Mouse (Mus musculus): ENCODE results near the gene Cx3cr1. TPM values are rescaled to one million over a fixed set of nuclear protein-coding genes. Genes with fewer than 3 reads are reported as not detected.
"Not testable (repeated sequence)": the region's sequence is repeated elsewhere in the genome, so short reads cannot be mapped to it uniquely, and the experiment has no call there.

Cx3cr1 gene
- polyA plus RNA-seq, 1 experiment, result 0.04 TPM

DNA sequence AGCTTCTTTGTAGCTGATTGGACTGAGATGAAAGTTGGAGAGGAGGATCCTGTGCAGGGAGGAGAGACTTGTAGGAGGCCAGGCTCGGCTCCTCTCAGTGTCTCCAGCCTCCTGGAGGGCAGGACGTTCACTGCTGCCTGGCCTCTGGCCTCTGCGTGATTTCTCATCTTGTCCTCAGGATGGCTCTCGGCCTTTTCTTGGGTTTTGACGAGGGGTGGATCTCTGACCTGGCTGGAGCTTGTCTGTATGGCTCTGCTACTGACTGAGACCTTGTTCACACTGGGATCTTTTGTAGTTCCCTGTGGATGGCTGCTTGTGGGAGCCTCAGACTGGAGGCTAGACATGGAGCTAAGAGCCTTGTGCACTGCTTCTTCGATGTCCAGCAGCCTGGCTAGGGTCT lies 54.9 kb downstream of the Cx3cr1 start:
- Histone ChIP-seq H3K4me3 (ENCODE audit: insufficient read depth, poor library complexity, severe bottlenecking) (no peak overlapping the region), H3K79me2 (ENCODE audit: control insufficient read depth, insufficient read depth) (no peaks in the 10 kb centered on the region), H3K27me3 (ENCODE audit: control insufficient read depth, insufficient read depth, insufficient read length) (no peaks in the 10 kb centered on the region), H3K79me3 (ENCODE audit: low read depth) (no peaks in the 10 kb centered on the region), H3ac (ENCODE audit: control insufficient read depth, insufficient read length, low read depth) (no peak overlapping the region), H3K36me3 (ENCODE audit: control insufficient read depth, insufficient read depth) (no peaks in the 10 kb centered on the region)
- TF ChIP-seq CEBPB (IDR thresholded peaks at IDR 0.05; ENCODE audit: low read depth) (no peak), MAX (IDR thresholded peaks at IDR 0.05) (no peak), MYOG (IDR thresholded peaks at IDR 0.05; ENCODE audit: control insufficient read depth, extremely low read depth, insufficient read length) (no peak), FOSL1 (IDR thresholded peaks at IDR 0.05; ENCODE audit: insufficient read depth, low read length, poor library complexity, severe bottlenecking) (no peak), CTCF (IDR thresholded peaks at IDR 0.05; ENCODE audit: control insufficient read depth, insufficient read depth, insufficient read length) (no peak), USF1 (IDR thresholded peaks at IDR 0.05; ENCODE audit: low read depth) (no peak), MYOD1 (IDR thresholded peaks at IDR 0.05; ENCODE audit: control insufficient read depth, insufficient read length, low read depth) (no peak)

DNA sequence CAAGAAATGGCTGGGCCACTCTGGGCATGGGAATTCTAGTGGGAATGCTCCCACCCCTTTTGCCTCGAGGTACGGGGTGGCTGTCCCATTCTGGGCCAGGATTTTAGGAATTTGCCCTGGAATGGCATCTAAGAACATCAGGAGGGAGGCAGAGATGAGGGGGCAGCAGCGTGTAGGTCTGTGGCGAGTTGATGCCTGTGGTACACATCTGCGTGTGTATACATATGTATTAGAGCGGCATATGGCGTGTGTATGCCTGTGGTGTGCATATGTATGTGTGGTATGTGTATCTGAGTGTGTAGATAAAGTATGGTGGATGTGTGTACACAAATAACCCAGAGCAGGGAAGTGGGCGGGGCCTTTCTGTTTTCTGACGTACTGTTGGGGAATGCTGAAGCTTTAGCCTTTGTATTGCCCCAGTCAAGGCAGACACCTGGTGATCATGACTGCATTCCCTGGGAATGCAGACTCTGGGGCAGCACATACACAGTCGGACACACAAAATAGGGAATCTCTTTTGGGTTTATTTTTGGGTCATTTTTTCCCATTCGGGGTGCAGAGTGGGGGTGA lies 56.3 kb downstream of the Cx3cr1 start:
- Histone ChIP-seq H3ac (ENCODE audit: control insufficient read depth, insufficient read length, low read depth) (no peak overlapping the region), H3K27me3 (ENCODE audit: control insufficient read depth, insufficient read depth, insufficient read length) (no peaks in the 10 kb centered on the region), H3K79me3 (ENCODE audit: low read depth) (no peaks in the 10 kb centered on the region), H3K79me2 (ENCODE audit: control insufficient read depth, insufficient read depth) (no peaks in the 10 kb centered on the region), H3K4me3 (ENCODE audit: insufficient read depth, poor library complexity, severe bottlenecking) (no peak overlapping the region), H3K36me3 (ENCODE audit: control insufficient read depth, insufficient read depth) (no peaks in the 10 kb centered on the region)
- no peak for TF ChIP-seq MYOD1 (IDR thresholded peaks at IDR 0.05; ENCODE audit: control insufficient read depth, insufficient read length, low read depth)
- TF ChIP-seq USF1 (IDR thresholded peaks at IDR 0.05; ENCODE audit: low read depth), result no peak
- TF ChIP-seq MYOG (IDR thresholded peaks at IDR 0.05; ENCODE audit: control insufficient read depth, extremely low read depth, insufficient read length), result no peak
- TF ChIP-seq CEBPB (IDR thresholded peaks at IDR 0.05; ENCODE audit: low read depth), result no peak
- TF ChIP-seq FOSL1 (IDR thresholded peaks at IDR 0.05; ENCODE audit: insufficient read depth, low read length, poor library complexity, severe bottlenecking), result no peak
- no peak for TF ChIP-seq CTCF (IDR thresholded peaks at IDR 0.05; ENCODE audit: control insufficient read depth, insufficient read depth, insufficient read length)
- TF ChIP-seq MAX (IDR thresholded peaks at IDR 0.05), result no peak

GRCm38 (mm10) chr9:120012781-120013180 lies 56.9 kb downstream of the Cx3cr1 start:
- Histone ChIP-seq H3K4me3 (ENCODE audit: insufficient read depth, poor library complexity, severe bottlenecking) (no peak overlapping the region), H3K36me3 (ENCODE audit: control insufficient read depth, insufficient read depth) (no peaks in the 10 kb centered on the region), H3K79me3 (ENCODE audit: low read depth) (no peaks in the 10 kb centered on the region), H3K27me3 (ENCODE audit: control insufficient read depth, insufficient read depth, insufficient read length) (no peaks in the 10 kb centered on the region), H3K79me2 (ENCODE audit: control insufficient read depth, insufficient read depth) (no peaks in the 10 kb centered on the region), H3ac (ENCODE audit: control insufficient read depth, insufficient read length, low read depth) (no peak overlapping the region)
- no peak for TF ChIP-seq USF1 (IDR thresholded peaks at IDR 0.05; ENCODE audit: low read depth)

- not testable (repeated sequence) for H3K36me3 ChIP-seq (ENCODE audit: control insufficient read depth, insufficient read depth)
These were observed 57.5 kb downstream of the Cx3cr1 start for GRCm38 (mm10) chr9:120012161-120012560.

GRCm38 (mm10) chr9:120011533-120011932 lies 58.1 kb downstream of the Cx3cr1 start:
- Histone ChIP-seq H3K27me3 (ENCODE audit: control insufficient read depth, insufficient read depth, insufficient read length) (no peaks in the 10 kb centered on the region), H3K79me2 (ENCODE audit: control insufficient read depth, insufficient read depth) (no peaks in the 10 kb centered on the region), H3K79me3 (ENCODE audit: low read depth) (no peaks in the 10 kb centered on the region), H3K4me3 (ENCODE audit: insufficient read depth, poor library complexity, severe bottlenecking) (no peak overlapping the region), H3ac (ENCODE audit: control insufficient read depth, insufficient read length, low read depth) (no peak overlapping the region), H3K36me3 (ENCODE audit: control insufficient read depth, insufficient read depth) (no peaks in the 10 kb centered on the region)
- peak; percentile 89 for TF ChIP-seq USF1 (IDR thresholded peaks at IDR 0.05; ENCODE audit: low read depth)
- no peak for TF ChIP-seq FOSL1 (IDR thresholded peaks at IDR 0.05; ENCODE audit: insufficient read depth, low read length, poor library complexity, severe bottlenecking)
- TF ChIP-seq MAX (IDR thresholded peaks at IDR 0.05), result peak; percentile 69

More at GRCm38 (mm10) chr9:120012161-120012560, 57.5 kb downstream of the Cx3cr1 start:
- H3K27me3 ChIP-seq (ENCODE audit: control insufficient read depth, insufficient read depth, insufficient read length); H3ac ChIP-seq (ENCODE audit: control insufficient read depth, insufficient read length, low read depth); H3K79me3 ChIP-seq (ENCODE audit: low read depth); H3K79me2 ChIP-seq (ENCODE audit: control insufficient read depth, insufficient read depth); H3K4me3 ChIP-seq (ENCODE audit: insufficient read depth, poor library complexity, severe bottlenecking): not testable (repeated sequence)

DNA sequence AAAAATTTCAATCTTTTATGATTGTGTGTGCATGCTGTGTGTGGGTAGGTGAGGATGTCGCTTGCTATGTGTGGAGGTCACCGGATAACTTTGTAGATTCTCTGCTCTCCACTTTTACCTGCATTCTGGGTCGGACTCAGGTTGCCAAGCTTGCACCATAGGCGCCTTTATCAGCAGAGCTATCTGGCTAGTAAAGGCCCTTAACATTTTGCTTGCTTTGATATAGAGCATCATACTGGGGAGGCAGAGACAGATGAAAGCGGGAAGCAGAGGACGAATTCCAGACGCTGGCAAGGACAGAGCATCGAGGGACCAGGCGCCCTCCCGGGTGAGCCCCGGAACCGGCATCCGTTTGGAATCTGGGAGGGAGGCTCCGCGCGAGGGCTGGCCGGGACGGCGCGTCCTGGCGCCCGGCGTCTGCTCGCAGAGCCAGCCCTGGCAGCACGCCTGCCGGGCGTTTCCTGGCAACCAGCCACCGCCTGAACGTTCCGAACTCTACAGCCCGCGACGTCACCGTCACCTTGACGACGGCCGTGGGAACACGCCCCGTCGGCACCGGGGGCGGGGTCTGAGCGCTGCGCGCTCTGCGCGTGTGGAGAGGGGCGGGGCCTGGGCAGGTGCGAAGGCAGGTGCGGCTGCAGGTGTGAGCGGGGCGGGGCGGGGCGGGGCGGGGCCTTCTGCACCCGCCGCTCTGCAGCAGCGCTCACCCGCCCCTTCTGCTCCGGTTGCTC lies 58.7 kb downstream of the Cx3cr1 start:
- H3K36me3 ChIP-seq (ENCODE audit: control insufficient read depth, insufficient read depth), result no peaks in the 10 kb centered on the region
- TF ChIP-seq USF1 (IDR thresholded peaks at IDR 0.05; ENCODE audit: low read depth), result no peak
- no peak for TF ChIP-seq CTCF (IDR thresholded peaks at IDR 0.05; ENCODE audit: control insufficient read depth, insufficient read depth, insufficient read length)
- TF ChIP-seq CEBPB (IDR thresholded peaks at IDR 0.05; ENCODE audit: low read depth), result no peak
- TF ChIP-seq MYOD1 (IDR thresholded peaks at IDR 0.05; ENCODE audit: control insufficient read depth, insufficient read length, low read depth), result no peak
- TF ChIP-seq MAX (IDR thresholded peaks at IDR 0.05), result no peak
- TF ChIP-seq FOSL1 (IDR thresholded peaks at IDR 0.05; ENCODE audit: insufficient read depth, low read length, poor library complexity, severe bottlenecking), result no peak
- H3K79me2 ChIP-seq (ENCODE audit: control insufficient read depth, insufficient read depth), result no peaks in the 10 kb centered on the region
- H3K79me3 ChIP-seq (ENCODE audit: low read depth), result no peaks in the 10 kb centered on the region
- no peak overlapping the region for H3K4me3 ChIP-seq (ENCODE audit: insufficient read depth, poor library complexity, severe bottlenecking)
- no peak overlapping the region for H3ac ChIP-seq (ENCODE audit: control insufficient read depth, insufficient read length, low read depth)
- H3K27me3 ChIP-seq (ENCODE audit: control insufficient read depth, insufficient read depth, insufficient read length), result no peaks in the 10 kb centered on the region
